Mouse (Mus musculus): ENCODE data around the gene Serpini1. TPM values are rescaled to one million over a fixed set of nuclear protein-coding genes. Genes with fewer than 3 reads are reported as not detected.
"Not testable (repeated sequence)": the region's sequence is repeated elsewhere in the genome, so short reads cannot be mapped to it uniquely, and the experiment has no call there.

Serpini1 gene
- total RNA-seq, 2 experiments from 2014 or later: 6.0 to 6.6 TPM

DNA sequence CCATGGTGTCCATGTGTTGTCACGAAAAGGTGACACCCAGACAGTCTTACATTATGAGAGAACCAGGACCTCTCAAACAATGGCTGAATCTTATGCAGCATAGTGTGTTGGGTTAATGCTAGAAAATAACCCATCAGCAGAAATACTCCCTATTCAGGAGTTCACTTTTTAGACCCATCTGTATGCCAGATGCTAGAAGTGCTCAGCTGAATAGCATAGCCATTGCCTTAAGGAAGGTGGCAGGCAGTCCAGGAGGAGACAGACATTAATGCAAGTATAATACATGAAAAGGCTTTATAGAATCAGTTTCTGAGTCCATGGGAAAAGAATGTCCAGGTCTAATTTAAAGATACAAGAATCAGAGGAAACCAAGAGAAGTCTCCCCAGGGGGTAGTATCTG lies 75.9 kb downstream of the Serpini1 start:
- intact Hi-C loops (cut with DNase I): no loop called here
- no peak for DNase-seq

DNA sequence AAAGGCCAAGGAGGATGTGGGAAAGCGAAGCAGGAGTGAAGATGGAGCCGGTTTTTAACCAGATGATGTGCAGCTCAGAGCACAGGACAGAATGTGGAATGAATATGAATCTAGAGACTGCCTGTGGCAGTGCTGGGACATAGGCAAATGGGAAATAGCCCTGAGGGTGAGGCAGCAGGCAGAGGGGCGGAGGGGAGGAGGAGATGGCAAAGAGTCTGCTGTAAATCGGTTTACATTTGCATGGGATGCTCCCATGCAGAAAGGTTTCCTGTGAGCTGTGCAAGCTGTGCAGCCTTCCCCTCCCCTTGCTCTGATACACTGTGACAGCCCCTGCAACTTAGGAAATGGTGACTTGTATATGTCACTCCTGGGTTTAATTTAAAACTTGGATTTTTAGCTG lies 76.3 kb downstream of the Serpini1 start:
- no peak for DNase-seq
- intact Hi-C loops (cut with DNase I): no loop called here

DNA sequence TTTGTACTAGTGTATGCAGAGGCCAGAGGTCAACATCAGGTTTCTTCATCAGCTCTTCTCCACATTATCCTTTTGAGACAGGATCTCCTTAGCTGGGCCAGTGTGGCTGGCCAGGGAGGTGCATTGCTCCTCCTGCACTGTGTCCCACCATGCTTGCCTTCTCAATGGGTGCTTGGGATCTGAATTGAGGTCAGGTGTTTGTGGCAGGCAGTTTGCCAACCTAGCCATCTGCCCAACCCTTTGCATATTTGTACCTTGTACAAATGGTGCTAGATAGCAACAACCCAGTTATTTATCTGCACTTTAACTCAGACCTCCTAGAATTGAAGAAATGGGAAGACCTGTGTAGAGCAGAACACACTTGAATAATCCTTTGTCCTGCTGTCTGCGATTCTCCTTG lies 78.3 kb downstream of the Serpini1 start:
- DNase-seq: no peak
- intact Hi-C loops (cut with DNase I): no loop called here

DNA sequence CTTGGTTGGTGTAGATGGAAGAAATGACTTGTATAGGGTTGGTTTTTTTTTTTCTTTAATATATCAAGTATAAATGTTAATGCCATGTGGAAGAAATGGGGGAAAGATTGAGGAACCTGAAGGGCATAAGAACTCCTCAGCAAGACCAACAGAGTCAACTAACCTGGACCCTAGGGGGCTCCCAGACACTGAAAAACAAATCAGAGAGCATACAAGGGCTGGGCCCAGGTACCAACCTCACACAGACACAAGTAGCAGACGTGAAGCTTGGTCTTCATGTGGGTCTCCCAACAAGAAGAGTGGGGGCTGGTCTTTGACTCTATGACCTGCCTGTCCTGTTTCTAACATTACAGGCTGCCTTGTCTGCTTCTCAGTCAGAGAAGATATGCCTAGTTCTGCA lies 82.2 kb downstream of the Serpini1 start:
- no peak for DNase-seq
- intact Hi-C loops (cut with DNase I): no loop called here

DNA sequence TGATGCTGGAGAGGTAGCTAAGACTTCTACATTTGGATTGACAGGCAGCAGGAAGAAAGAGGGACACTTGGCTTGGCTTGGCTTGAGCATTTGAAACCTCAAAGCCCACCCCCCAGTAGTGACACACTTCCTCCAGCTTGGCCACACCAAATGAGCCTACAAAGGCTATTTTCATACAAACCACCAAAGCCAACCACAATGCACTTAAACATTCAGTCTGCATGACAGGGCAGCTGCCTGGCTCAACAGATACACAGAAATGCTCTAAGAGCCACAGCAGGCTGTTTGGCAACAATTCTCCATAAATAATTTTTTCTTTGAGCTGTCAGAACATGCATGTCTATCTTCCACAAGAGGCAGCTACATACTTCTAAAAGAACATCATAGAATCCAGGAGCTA lies 90.2 kb downstream of the Serpini1 start:
- no peak for DNase-seq
- intact Hi-C loops (cut with DNase I): no loop called here

DNA sequence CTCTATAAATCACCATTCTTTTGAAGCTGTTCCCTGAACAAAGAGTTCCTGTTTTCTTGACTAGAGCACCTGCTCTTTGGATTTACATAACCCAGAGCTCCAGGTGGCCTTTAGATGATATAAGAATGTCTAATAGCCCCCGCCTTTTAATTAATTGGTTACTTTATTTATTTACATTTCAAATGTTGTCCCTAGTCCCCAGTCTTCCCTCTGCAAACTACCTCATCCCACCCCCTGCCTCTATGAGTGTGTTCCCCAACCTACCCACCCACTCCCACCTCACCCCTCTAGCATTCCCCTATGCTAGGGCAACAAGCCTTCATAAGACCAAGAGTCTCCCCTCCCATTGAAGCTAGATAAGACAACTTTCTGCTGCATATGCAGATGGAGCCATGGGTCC lies 90.9 kb downstream of the Serpini1 start:
- no peak for DNase-seq
- intact Hi-C loops (cut with DNase I): no loop called here

DNA sequence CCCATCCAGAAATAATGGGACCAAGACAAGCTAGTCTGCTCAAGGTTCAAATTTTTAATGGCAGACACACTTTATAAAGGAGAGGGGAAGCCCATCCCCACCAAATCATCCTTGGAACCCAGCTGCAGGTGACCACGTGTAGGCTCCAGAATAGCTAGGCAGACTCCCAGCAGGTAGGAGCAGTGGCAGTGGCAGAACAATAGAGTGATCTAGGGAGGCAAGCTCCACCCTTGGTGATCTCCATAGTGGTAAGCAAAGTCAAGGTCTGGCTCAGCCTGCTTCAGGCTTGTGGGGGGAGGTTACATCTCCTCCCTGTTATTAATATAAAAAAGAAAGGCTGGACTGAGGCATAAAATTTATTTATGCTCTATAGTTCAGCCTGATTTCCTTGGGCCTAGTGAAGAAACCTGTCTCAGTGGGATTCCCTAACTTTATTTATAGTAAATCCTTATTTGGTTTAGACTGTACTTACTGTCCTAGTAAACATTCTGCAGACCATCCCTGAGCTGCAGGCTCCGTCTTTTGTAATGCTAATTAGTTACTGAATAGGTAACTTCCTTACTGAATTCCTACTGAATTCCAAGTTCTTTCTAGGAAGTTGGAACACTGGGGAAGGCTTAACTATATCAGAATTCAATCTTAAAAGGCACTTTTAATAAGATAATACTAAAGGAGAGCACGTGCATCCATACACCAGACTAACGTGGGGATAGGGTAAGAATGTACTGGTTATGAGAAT lies 93.2 kb downstream of the Serpini1 start:
- DNase-seq; intact Hi-C loops (cut with DNase I): not testable (repeated sequence)

DNA sequence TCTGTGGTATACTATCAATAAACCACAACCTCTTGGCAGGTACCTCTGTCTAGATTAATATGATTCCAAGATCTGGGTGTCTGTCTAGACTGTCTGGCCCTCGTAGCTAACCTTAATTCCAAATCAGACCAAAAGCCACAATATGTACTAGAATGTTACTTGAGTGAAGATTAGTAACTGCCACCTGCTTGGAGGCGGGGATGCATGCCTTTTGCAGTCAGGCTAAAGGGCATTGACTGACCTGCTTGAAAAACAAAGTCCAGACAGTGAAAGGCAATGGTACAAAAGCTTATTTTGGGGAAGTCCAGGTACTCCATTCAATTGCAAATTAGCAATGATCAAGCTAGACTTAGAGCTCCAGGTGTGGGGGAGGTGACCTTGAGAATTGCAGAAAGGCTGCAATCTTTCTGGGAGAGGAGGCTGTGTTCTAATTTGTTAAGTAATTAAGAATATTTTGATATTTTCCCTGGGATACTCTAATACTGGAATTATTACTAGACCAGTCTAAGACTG lies 94.3 kb downstream of the Serpini1 start:
- intact Hi-C loops (cut with DNase I): no loop called here
- DNase-seq: no peak

DNA sequence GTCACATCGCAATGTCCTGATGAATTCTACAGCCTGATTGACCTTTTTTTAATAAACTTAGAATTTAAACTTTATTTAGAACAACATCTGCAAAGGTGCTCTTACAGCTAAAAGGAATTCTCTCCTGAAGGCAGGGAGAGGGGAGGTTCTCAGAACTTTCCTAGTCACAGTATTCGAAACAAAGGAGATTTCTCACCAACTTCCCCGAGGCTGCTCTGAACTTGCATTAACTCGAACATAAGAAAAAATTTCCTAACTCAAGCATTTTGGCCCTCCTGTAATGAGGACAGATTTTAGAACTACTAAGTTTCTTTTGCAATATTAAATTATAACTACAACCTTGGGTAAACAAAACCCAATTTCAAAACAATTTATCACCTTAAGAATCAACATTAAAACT lies 96.6 kb downstream of the Serpini1 start:
- DNase-seq; intact Hi-C loops (cut with DNase I): not testable (repeated sequence)

DNA sequence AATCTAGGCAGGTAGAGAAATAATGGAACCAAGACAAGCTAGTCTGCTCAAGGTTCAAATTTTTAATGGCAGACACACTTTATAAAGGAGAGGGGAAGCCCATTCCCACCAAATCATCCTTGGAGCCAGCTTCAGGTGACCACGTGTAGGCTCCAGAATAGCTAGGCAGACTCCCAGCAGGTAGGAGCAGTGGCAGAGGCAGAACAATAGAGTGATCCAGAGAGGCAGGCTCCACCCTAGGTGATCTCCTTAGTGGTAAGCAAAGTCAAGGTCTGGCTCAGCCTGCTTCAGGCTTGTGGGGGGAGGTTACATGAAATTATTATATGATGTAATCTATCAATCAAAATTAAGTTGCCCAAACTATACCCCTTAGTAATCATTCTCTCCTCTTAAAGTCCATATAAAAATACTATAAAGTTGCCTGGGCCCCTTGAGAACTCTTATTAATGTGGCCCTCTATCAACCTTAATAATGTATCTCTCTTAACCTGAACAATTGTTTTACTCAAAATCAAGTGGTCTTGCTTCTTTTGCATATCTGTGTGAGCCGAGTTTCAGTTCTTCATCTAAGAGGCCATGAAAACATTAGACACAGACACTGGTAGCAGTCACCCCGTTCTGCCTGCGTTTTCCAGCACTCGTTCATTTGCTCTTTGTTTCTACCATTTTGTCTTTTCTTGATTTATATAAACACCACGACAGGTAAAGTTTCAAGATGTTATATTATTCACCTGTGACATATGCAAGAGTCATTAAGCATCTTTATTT lies 98.4 kb downstream of the Serpini1 start:
- intact Hi-C loops (cut with DNase I): no loop called here
- DNase-seq: no peak

DNA sequence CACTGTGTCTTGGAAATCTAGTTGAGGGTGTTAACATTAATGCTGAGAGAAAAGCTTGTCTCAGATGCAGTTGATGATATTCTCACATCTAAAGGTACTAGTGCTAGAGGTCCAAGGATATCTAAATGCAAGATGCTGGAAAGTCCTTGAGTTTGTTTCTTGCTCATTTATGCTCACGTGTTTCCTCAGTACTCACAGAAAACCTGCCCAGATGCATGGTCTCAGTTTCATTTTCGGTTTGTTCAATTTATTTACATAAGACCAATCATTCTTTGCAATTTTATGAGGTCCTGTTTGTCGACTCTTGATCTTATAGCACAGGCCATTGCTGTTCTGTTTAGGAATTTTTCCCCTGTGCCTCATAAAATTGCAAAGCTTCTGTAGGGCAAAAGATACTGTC lies 109.6 kb downstream of the Serpini1 start:
- intact Hi-C loops (cut with DNase I): no loop called here
- DNase-seq: no peak

DNA sequence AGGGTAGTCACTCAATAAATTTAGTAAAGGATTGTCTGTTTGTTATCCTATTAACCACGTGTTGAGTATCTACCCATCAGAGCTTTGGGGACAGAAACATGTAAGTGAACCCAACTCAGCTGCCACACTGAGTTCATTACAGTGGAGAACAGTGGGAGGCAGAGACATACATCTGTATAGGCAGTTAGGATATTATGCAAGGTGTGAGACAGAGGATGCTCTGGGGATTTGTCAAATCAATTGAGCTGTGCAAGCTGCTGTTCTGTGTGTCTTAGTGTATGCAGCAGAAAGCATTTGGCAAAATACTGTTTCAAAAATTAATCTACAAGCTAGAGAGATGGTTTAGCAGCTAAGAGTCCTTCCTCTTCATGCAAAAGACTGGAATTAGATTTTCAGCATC lies 113.1 kb downstream of the Serpini1 start:
- no peak for DNase-seq
- intact Hi-C loops (cut with DNase I): no loop called here

DNA sequence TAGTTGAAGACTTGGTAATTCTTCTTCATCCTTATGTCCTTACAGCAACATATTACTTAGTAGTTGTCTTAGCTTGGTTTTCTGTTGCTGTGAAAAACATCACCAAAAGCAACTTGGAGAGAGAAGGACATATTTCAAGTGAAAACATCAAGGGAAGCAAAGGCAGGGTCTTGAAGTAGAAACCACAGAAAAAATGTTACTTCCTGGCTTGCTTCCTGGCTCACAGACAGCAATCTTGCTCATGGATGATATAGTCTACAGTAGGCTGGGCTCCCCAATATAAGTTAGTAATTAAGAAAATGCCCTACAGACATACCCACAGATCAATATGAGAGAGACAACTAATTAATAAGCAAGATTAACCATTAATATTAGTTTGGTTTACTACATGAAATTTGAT lies 125.5 kb downstream of the Serpini1 start:
- no peak for DNase-seq
- intact Hi-C loops (cut with DNase I): no loop called here

DNA sequence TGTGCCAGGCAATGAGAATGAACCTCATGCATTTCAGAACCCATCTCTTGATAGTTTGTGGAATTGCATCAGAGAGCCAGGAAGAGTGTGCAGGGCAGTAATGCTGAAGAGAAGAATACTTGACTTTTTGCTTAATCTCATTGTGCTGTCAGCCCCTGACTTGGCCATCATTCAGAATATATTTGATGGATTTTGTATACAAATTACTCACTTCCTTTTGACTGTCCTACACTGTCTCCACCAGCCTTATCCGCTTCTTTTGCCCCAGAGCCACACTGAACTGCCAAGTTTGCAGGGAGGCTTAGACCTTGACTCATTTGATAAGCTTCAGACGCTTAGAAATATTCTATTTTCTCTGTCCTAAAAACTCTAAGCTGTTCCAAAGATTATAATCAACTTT lies 129.4 kb downstream of the Serpini1 start:
- no peak for DNase-seq
- intact Hi-C loops (cut with DNase I): no loop called here

DNA sequence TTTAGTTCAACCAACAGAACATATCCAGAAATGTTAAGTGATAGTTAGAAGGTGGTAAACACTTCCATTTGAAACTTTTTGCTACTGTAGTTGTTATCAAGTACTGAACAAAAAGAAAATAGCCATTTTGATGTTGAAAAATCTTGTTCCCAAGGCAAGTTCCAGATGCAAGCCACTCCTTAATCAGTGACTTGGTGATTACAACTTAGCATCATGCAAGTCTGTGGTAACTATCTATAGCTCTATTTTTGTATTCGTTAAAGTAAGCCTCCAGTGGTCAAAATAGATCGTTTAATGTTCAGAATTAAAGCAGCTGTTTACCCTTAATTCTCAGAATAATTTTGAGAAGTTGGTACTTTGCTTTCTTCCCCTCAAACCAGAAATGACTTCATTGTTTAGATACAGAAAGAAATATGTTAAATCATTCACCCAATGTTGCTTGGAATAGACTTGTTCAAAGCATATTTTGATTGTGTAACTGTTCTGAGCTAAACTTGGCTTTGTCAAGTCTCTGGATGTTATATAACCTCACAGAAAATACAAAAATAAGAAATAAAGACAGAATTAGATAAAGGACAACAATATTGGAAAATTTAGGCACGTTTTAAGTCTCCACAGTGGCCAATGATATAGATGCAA lies 130.0 kb downstream of the Serpini1 start:
- intact Hi-C loops (cut with DNase I): no loop called here
- no peak for DNase-seq

DNA sequence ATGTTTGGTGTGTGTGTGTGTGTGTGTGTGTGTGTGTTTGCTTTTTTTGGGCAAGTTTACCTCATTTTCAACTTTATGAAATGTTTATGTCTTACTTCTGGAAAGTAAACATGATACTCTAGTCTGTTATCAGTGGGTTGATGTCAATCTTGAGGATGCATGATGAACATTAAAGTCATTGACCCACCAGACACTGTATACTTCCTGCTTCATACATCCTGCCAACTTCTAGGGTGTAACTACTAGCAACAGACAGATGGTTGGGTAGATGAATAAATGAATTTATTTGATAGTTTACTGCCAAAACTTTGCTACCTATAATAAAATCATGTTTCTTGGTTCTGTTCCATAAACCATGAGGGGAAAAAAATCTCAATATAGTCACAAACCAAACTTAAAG lies 133.0 kb downstream of the Serpini1 start:
- intact Hi-C loops (cut with DNase I): no loop called here
- DNase-seq: no peak

DNA sequence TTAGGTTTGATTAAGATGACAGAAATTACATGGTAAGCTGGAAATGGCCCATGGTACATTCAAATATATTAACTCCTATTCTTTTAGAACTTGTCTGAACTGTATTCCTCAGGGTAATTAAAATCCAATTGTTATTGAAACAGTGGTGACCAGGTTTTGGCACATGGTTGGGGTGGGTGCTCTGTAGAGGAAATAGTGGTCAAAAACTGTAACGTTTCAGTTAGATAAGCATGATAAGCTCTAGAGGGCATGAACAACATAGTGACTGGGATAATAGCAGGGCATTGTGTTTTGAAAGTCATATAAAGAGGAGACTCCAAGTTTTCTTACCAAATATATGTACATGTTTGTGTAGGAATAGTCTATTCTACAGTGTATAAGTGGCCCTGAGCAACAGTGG lies 134.7 kb downstream of the Serpini1 start:
- intact Hi-C loops (cut with DNase I): no loop called here
- DNase-seq: no peak
